Mouse (Mus musculus) left cerebral cortex, postnatal 4 days (tissue): Measurements from ENCODE around the gene Eef2. TPM values are rescaled to one million over a fixed set of nuclear protein-coding genes. Genes with fewer than 3 reads are reported as not detected.

ENCODE experiments used
- total RNA-seq, 2 experiments: library from RNA; stranded (reverse); gene quantifications; 2 replicates each; pipeline ENCODE4 v1.2.3; 2021

The Eef2 gene
- total RNA-seq, 2 experiments from 2014 or later = 1,312 to 1,322 TPM

Other genes starting within 250 kb of the Eef2 start
- 1 to 10 TPM; 5.3 to 6.2 TPM for gene Gadd45b, start 246.6 kb upstream of the Eef2 start, total RNA-seq
- 100 to 1,000 TPM in 1 of 2 experiments, 10 to 100 TPM in 1; 96.7 to 106 TPM for gene Gng7, start 161.7 kb upstream of the Eef2 start, total RNA-seq
- 100 to 1,000 TPM; 104 to 111 TPM for gene Diras1, start 151.0 kb upstream of the Eef2 start, total RNA-seq
- 10 to 100 TPM; 57.8 to 59.8 TPM for gene Slc39a3, start 139.2 kb upstream of the Eef2 start, total RNA-seq
- gene Sgta, start 116.5 kb upstream of the Eef2 start, total RNA-seq = 100 to 1,000 TPM; 193 to 199 TPM
- gene Thop1, start 106.6 kb upstream of the Eef2 start, total RNA-seq = 10 to 100 TPM; 53.6 to 56.5 TPM
- under 1 TPM; 0.22 to 0.60 TPM for gene Creb3l3, start 77.8 kb upstream of the Eef2 start, total RNA-seq
- 100 to 1,000 TPM; 153 to 167 TPM for gene Map2k2, start 70.7 kb upstream of the Eef2 start, total RNA-seq
- gene Zbtb7a, start 41.4 kb upstream of the Eef2 start, total RNA-seq = 10 to 100 TPM; 23.3 to 24.7 TPM
- gene Pias4, start 8.7 kb upstream of the Eef2 start, total RNA-seq = 10 to 100 TPM; 29.6 to 30.4 TPM
- 10 to 100 TPM; 62.7 to 62.9 TPM for gene Dapk3, start 6.4 kb downstream of the Eef2 start, total RNA-seq
- not detected for gene 4930442H23Rik, start 7.2 kb downstream of the Eef2 start, total RNA-seq
- under 1 TPM in 1 of 2 experiments, not detected in 1; 0.44 TPM for gene Nmrk2, start 25.4 kb downstream of the Eef2 start, total RNA-seq
- gene Atcay, start 54.2 kb downstream of the Eef2 start, total RNA-seq = 100 to 1,000 TPM; 195 to 206 TPM
- gene Zfr2, start 56.5 kb downstream of the Eef2 start, total RNA-seq = 10 to 100 TPM; 65.2 to 66.0 TPM
- gene Matk, start 76.3 kb downstream of the Eef2 start, total RNA-seq = 100 to 1,000 TPM; 132 to 140 TPM
- 10 to 100 TPM; 41.9 to 50.6 TPM for gene Mrpl54, start 90.3 kb downstream of the Eef2 start, total RNA-seq
- 10 to 100 TPM; 22.6 to 28.2 TPM for gene Apba3, start 90.3 kb downstream of the Eef2 start, total RNA-seq
- gene Tjp3, start 115.0 kb downstream of the Eef2 start, total RNA-seq = 1 to 10 TPM; 5.4 to 6.1 TPM
- 100 to 1,000 TPM; 295 to 304 TPM for gene Pip5k1c, start 116.3 kb downstream of the Eef2 start, total RNA-seq
- gene Cactin, start 144.5 kb downstream of the Eef2 start, total RNA-seq = 10 to 100 TPM; 26.5 to 26.9 TPM
- gene Tbxa2r, start 152.1 kb downstream of the Eef2 start, total RNA-seq = 1 to 10 TPM; 1.6 to 2.0 TPM
- gene Gipc3, start 166.6 kb downstream of the Eef2 start, total RNA-seq = under 1 TPM; 0.12 to 0.28 TPM
- gene Hmg20b, start 173.8 kb downstream of the Eef2 start, total RNA-seq = 10 to 100 TPM; 23.5 to 26.8 TPM
- gene Mfsd12, start 180.9 kb downstream of the Eef2 start, total RNA-seq = 10 to 100 TPM; 29.6 to 29.7 TPM
- 1 to 10 TPM; 1.3 to 1.4 TPM for gene 4930404N11Rik, start 189.2 kb downstream of the Eef2 start, total RNA-seq
- gene Fzr1, start 201.9 kb downstream of the Eef2 start, total RNA-seq = 100 to 1,000 TPM; 109 to 112 TPM
- 10 to 100 TPM; 58.8 to 61.5 TPM for gene Dohh, start 207.8 kb downstream of the Eef2 start, total RNA-seq
- gene Gm48551, start 207.8 kb downstream of the Eef2 start, total RNA-seq = 1 to 10 TPM; 3.7 to 4.4 TPM
- 1 to 10 TPM; 2.7 to 5.9 TPM for gene Gm48552, start 212.4 kb downstream of the Eef2 start, total RNA-seq
- gene Smim24, start 216.4 kb downstream of the Eef2 start, total RNA-seq = 1 to 10 TPM; 1.5 to 2.3 TPM